Mouse (Mus musculus) midbrain, embryonic 12.5 days (tissue): ENCODE data around the gene Lin7a. TPM values are rescaled to one million over a fixed set of nuclear protein-coding genes. Genes with fewer than 3 reads are reported as not detected.

ENCODE experiments used
- ATAC-seq: fragments of 200-750 bp; cut with Nextera tagmentation; 2 replicates; pipeline ENCODE4 v1.8.0; 2017; ENCODE audit warnings: low read depth, moderate TSS enrichment, moderate library complexity; ENCODE audit not compliant: low FRiP score
- H3K27ac ChIP-seq: fragments of 300-500 bp; sonication (generic); replicated peaks from 2 replicates; pipeline ENCODE4 v1.5.1; 2016; ENCODE audit warnings: mild to moderate bottlenecking
- H3K27me3 ChIP-seq: fragments of 300-500 bp; sonication (generic); 2 replicates; pipeline ENCODE4 v1.6.1; 2016; ENCODE audit warnings: mild to moderate bottlenecking
- H3K36me3 ChIP-seq: fragments of 300-500 bp; sonication (generic); 2 replicates; pipeline ENCODE4 v1.6.1; 2016
- H3K4me1 ChIP-seq: fragments of 300-500 bp; sonication (generic); 2 replicates; pipeline ENCODE4 v1.6.1; 2016
- H3K4me2 ChIP-seq: fragments of 300-500 bp; sonication (generic); replicated peaks from 2 replicates; pipeline ENCODE4 v1.6.1; 2016; ENCODE audit warnings: mild to moderate bottlenecking, moderate library complexity
- H3K4me3 ChIP-seq: fragments of 300-500 bp; sonication (generic); 2 replicates; pipeline ENCODE4 v1.5.1; 2016; ENCODE audit warnings: mild to moderate bottlenecking
- H3K9ac ChIP-seq: fragments of 300-500 bp; sonication (generic); replicated peaks from 2 replicates; pipeline ENCODE4 v1.6.1; 2016; ENCODE audit warnings: mild to moderate bottlenecking, moderate library complexity
- H3K9me3 ChIP-seq: fragments of 300-500 bp; sonication (generic); 2 replicates; pipeline ENCODE4 v1.6.1; 2016; ENCODE audit warnings: mild to moderate bottlenecking
- WGBS: fragments of 180-500 bp; shearing (Covaris S2); methylation state at CpG from one replicate; pipeline ENCODE4 v1.1.7; 2016; 5-methylcytosine and 5-hydroxymethylcytosine counted together
- polyA plus RNA-seq: library from polyadenylated mRNA; unstranded; fragments of >200 nt; fragmentation: Nextera tagmentation; extraction: Ambion mirVana; gene quantifications from 2 replicates; pipeline ENCODE4 v1.2.1, GENCODE M21; 2016

Gene Lin7a
- polyA plus RNA-seq, 1 experiment from 2014 or later, result 15.4 TPM

DNA sequence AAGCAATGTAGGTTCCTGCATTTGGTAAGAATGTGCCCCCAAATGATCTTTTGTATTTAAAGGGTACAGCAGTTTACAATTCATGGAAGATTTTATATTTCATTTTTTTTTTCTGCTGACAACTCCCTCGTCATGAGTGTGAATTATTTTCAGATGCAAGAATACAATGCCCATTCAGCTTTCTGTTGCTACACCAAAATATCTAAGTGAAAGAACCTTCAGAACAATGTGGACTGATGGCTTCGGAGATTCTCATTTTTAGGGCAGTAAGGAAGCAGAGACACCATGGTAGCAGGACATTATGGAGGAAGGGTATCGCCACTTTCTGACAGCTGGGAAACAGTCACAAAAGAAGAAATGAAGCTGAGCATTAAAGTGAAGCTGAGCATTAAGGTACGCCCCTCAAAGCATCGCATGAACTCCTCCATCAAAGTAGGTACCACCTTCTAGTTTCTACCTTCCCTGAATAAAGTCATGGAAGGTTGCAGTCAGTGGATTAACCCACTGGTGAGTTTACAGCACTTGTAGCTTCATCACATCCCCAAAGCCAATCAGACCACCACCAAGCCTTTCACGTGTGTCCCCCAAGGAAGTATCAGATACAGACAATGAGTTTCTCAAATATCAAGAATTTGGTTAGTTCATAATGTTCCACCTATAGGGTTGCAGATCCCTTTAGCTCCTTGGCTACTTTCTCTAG is 16.0 kb upstream of the Lin7a start:
- H3K4me2 ChIP-seq, result no peak overlapping the region

GRCm38 (mm10) chr10:107256451-107256960 is 15.0 kb upstream of the Lin7a start:
- H3K9ac ChIP-seq, result no peak overlapping the region
- H3K9me3 ChIP-seq, result no peaks in the 10 kb centered on the region
- no peaks in the 10 kb centered on the region for H3K27me3 ChIP-seq
- no peak overlapping the region for H3K27ac ChIP-seq
- 83% methylated on average over 5 of the region's 5 CpGs for WGBS
- no peaks in the 10 kb centered on the region for H3K36me3 ChIP-seq
- H3K4me1 ChIP-seq, result no peaks in the 10 kb centered on the region
- H3K4me3 ChIP-seq, result no peak overlapping the region
- no peak overlapping the region for H3K4me2 ChIP-seq
- no peak for ATAC-seq

More for the DNA sequence above, 16.0 kb upstream of the Lin7a start:
- H3K4me1 ChIP-seq, result no peaks in the 10 kb centered on the region
- no peaks in the 10 kb centered on the region for H3K36me3 ChIP-seq
- WGBS, result 93% methylated on average over 6 of the region's 6 CpGs
- ATAC-seq, result no peak
- no peaks in the 10 kb centered on the region for H3K9me3 ChIP-seq
- no peak overlapping the region for H3K9ac ChIP-seq
- H3K27me3 ChIP-seq, result no peaks in the 10 kb centered on the region
- no peak overlapping the region for H3K4me3 ChIP-seq
- no peak overlapping the region for H3K27ac ChIP-seq

DNA sequence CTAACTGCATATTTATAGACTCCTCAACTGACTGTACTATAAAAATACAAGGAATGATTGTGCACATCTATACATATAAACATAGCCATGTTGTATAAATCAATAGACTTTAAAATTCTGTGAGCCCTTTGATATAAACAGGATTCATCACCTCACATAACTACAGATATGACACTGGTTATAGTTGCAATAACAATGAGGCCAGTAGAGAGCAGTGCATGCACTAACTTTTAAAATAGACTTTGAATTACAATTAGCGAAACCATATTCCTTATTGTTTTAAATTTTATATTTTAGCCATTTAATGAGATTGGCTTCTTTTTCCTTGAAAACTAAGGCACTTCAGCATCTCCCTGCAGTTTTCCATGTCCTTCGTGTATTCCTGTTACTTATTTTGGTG is 11.1 kb upstream of the Lin7a start:
- ATAC-seq, result no peak
- no peak overlapping the region for H3K9ac ChIP-seq
- H3K4me3 ChIP-seq, result no peak overlapping the region
- WGBS, result 83% methylated on average over 2 of the region's 2 CpGs
- H3K27me3 ChIP-seq, result no peaks in the 10 kb centered on the region
- no peaks in the 10 kb centered on the region for H3K4me1 ChIP-seq
- no peaks in the 10 kb centered on the region for H3K9me3 ChIP-seq
- H3K27ac ChIP-seq, result no peak overlapping the region
- H3K36me3 ChIP-seq, result no peaks in the 10 kb centered on the region
- no peak overlapping the region for H3K4me2 ChIP-seq

DNA sequence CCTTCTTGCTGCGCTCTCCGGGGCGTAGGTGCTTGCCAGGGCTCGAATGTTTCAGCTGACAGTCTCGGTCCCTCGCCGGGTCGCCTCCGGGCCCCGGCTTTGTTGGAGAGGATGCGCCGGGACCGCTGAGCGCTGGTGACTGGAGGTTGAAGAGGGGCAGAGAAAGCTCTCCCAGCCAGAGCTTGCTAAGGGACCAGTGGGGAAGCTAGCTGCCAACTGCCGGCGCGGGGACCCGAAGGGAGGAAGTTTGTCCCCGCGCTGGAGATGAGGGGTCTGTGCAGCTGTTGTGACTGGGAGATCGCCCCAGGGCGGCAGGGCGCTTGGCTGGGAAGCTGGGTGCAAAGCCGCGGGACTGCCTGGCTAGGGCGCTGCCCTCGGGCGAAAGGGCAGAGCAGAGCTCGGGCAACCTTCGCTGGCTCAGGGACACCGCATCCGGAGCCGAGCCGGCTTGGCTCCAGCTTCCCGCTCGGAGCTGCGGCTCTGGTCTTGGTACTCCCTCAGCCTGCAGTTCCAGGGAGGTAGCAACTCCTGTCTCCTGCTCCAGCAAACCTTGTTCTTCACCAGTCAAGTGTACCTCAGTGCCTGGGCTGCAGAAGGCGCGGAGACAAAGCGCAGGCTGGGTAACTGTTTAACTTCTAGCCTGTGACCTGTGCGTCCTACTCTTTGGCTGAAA is 781 bp downstream of the Lin7a start:
- Histone ChIP-seq H3K36me3 (no peaks in the 10 kb centered on the region), H3K4me2 (peak overlapping the region; percentile 86), H3K27ac (peak overlapping the region; percentile 79), H3K9me3 (no peaks in the 10 kb centered on the region), H3K9ac (peak overlapping the region; percentile 78), H3K27me3 (peaks cover 27% of the 10 kb centered on the region), H3K4me1 (no peaks in the 10 kb centered on the region; the same call in 1 of the 2 replicates), H3K4me3 (peak overlapping the region; percentile 70)
- ATAC-seq, result peak; percentile 82
- WGBS, result under 1% methylated on average over 41 of the region's 41 CpGs

DNA sequence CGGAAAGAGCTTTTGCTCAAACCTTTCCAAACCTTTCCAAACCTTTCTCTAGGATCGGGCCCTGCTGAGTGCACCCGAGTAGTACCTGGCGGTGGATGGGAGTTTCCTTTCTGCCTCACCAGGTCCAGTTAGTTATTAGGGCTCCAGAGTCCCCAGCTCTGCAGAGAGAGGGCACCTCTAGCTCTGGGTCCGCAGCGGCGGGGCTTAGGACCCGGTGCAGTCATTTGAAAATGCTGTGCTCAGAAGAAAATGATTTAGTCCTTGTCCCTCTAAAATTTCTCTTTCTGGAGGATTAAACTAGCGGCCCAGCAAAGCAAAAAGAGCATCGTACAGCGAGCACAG is 1.3 kb downstream of the Lin7a start:
- Histone ChIP-seq H3K9me3 (no peaks in the 10 kb centered on the region), H3K27me3 (peaks cover 27% of the 10 kb centered on the region), H3K4me3 (peak overlapping the region; percentile 70), H3K4me2 (peak overlapping the region; percentile 86), H3K36me3 (no peaks in the 10 kb centered on the region), H3K9ac (peak overlapping the region; percentile 78), H3K27ac (peak overlapping the region; percentile 79; the same call in 1 of the 2 replicates), H3K4me1 (no peaks in the 10 kb centered on the region; the same call in 1 of the 2 replicates)
- WGBS, result 5% methylated on average over 11 of the region's 11 CpGs
- ATAC-seq, result peak; percentile 35; the same call in 1 of the 2 replicates

DNA sequence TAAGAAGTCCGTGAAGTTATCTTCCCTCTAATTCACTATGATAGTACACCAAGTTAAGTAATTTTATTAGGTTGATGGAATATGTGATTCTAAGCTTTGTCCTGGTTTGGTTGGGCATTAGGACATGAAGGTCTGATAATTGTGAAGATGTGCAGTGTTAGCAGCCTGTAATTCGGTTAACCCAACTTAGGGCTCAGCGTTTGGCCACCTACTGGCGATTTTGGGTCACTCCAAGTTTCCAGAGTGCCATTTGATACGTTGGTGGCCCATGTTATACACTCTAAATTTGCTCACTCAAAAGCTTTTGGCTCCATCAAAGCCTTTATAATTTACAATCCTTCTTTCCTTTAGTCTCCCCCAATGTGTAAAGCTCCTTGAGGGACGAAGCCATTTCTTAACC is 2.4 kb downstream of the Lin7a start:
- no peak for ATAC-seq
- Histone ChIP-seq H3K4me2 (0 out of 2 replicates have a peak overlapping the region, but pooled peaks have one; percentile 86), H3K27me3 (peaks cover 27% of the 10 kb centered on the region), H3K36me3 (no peaks in the 10 kb centered on the region), H3K9ac (no peak overlapping the region), H3K4me3 (no peak overlapping the region), H3K9me3 (no peaks in the 10 kb centered on the region), H3K4me1 (no peaks in the 10 kb centered on the region; the same call in 1 of the 2 replicates), H3K27ac (no peak overlapping the region)
- WGBS, result 49% methylated on average over 6 of the region's 6 CpGs

- ATAC-seq, result no peak
- Histone ChIP-seq H3K27ac (no peak overlapping the region), H3K4me1 (no peaks in the 10 kb centered on the region; the same call in 1 of the 2 replicates), H3K4me2 (no peak overlapping the region), H3K4me3 (no peak overlapping the region), H3K9ac (no peak overlapping the region), H3K36me3 (no peaks in the 10 kb centered on the region), H3K27me3 (peaks cover 27% of the 10 kb centered on the region), H3K9me3 (no peaks in the 10 kb centered on the region)
- WGBS, result 53% methylated on average over 3 of the region's 3 CpGs
Measured at GRCm38 (mm10) chr10:107274785-107275184, 3.3 kb downstream of the Lin7a start.

DNA sequence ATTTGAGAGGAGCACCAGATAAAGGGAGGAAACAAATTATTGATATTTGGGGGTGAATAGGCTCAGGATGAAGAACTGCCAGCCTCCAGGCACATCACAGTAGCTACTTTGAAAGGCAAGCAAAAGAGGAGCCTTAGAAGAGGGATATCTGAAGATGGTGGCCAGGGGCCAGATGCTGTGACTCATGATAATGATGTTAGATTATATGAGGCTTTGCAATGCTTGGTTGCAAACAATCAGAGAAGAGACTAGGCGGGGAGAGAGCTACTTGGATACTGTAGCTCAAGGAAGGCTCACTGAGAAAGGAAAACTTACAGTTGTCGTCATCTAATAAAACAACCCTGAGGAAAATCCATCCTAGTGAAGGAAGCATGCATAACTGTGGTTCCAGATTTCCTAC is 5.2 kb downstream of the Lin7a start:
- Histone ChIP-seq H3K4me1 (no peaks in the 10 kb centered on the region; the same call in 1 of the 2 replicates), H3K9ac (no peak overlapping the region), H3K36me3 (no peaks in the 10 kb centered on the region), H3K27me3 (peaks cover 16% of the 10 kb centered on the region), H3K4me2 (no peak overlapping the region), H3K4me3 (no peak overlapping the region), H3K9me3 (no peaks in the 10 kb centered on the region), H3K27ac (no peak overlapping the region)
- 91% methylated on average over 2 of the region's 2 CpGs for WGBS
- ATAC-seq, result no peak

DNA sequence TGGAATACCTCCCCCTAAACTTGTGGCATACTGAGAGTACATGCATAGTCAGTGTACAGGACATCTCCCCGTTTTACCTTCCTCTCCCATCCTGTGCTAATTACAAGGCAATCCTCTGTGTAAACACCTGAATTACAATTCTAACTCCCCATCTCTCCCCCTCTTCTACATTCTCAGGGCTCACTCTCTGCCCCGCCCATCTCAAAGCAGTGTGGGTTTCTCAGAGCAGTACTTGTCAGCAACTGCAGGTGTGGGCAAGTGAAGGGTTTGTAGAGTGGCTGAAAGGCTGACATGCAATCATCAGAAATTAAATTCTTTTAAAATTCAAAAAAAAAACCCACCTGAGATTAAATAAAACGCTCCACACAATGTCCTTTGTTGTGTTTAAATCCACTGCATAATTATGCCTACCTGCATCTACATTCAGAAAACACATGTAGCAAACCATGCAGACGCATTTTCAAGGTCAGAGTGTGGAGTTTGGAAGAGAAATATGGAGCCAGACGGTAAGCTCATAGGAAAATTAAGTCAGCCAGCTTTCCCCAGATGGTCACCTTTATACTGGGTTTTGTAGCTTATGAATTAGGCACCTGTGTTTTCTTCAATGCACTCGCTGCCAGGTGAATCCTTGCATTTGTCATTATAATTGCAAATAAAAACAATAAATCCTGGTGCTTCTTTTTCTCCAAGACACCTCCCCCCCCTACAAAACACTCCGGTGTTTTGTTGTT is 22.6 kb downstream of the Lin7a start:
- Histone ChIP-seq H3K4me1 (no peaks in the 10 kb centered on the region), H3K36me3 (no peaks in the 10 kb centered on the region), H3K27ac (no peak overlapping the region), H3K4me3 (no peak overlapping the region), H3K4me2 (no peak overlapping the region), H3K9ac (no peak overlapping the region), H3K9me3 (no peaks in the 10 kb centered on the region), H3K27me3 (no peaks in the 10 kb centered on the region)
- ATAC-seq, result no peak
- 74% methylated on average over 7 of the region's 7 CpGs for WGBS

- H3K27me3 ChIP-seq, result no peaks in the 10 kb centered on the region
- H3K4me3 ChIP-seq, result no peak overlapping the region
- no peaks in the 10 kb centered on the region for H3K4me1 ChIP-seq
- no peak overlapping the region for H3K27ac ChIP-seq
- H3K36me3 ChIP-seq, result no peaks in the 10 kb centered on the region
- H3K9ac ChIP-seq, result no peak overlapping the region
- H3K9me3 ChIP-seq, result no peaks in the 10 kb centered on the region
- no peak overlapping the region for H3K4me2 ChIP-seq
- ATAC-seq, result no peak
- 82% methylated on average over 2 of the region's 2 CpGs for WGBS
Measured at GRCm38 (mm10) chr10:107300587-107301248, 29.2 kb downstream of the Lin7a start.

DNA sequence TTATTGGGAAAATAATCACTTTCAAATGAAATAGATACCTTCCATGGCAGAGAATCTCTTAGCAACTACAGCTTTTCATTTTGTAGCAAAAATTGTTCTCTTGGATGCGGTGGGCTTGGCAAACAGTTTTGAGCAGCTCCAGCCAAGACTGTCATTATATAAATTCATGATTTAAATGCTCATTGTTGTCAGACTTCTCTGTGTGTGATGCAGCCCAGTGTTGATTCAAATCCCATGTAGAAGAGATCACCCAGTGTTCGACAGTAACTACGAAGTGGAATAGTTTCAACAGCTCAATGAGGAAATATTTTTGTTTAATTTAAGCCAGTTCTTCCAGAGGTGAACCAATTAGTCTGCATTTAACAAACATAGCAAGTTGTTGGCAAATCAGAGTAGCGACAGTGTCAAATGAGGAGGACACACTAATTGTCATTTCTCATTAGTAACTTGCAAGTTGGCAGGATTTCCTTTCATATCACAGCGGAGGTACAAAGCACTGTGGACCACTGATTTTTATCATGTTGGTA is 39.5 kb downstream of the Lin7a start:
- no peak overlapping the region for H3K9ac ChIP-seq
- no peak for ATAC-seq
- H3K4me2 ChIP-seq, result no peak overlapping the region
- no peak overlapping the region for H3K4me3 ChIP-seq
- no peak overlapping the region for H3K27ac ChIP-seq
- H3K27me3 ChIP-seq, result no peaks in the 10 kb centered on the region
- H3K9me3 ChIP-seq, result no peaks in the 10 kb centered on the region
- H3K4me1 ChIP-seq, result no peaks in the 10 kb centered on the region
- 87% methylated on average over 5 of the region's 5 CpGs for WGBS
- no peaks in the 10 kb centered on the region for H3K36me3 ChIP-seq
